Mouse (Mus musculus) heart, postnatal 25 days (tissue): Measurements from ENCODE around the gene Lrrn4. TPM values are rescaled to one million over a fixed set of nuclear protein-coding genes. Genes with fewer than 3 reads are reported as not detected.

ENCODE experiments used
- DNase-seq: peaks from one replicate; pipeline ENCODE4 v3.0.0; 2022; ENCODE audit warnings: low spot score
- intact Hi-C: fragments of 180-260 bp; cut with DNase I; formaldehyde crosslinking; loops from one replicate; pipeline ENCODE4 v1.15.1; 2025
- total RNA-seq, 2 experiments: library from RNA; stranded (reverse); gene quantifications; 2 replicates each; pipeline ENCODE4 v1.2.3; 2021

Gene Lrrn4
- 1 to 10 TPM; 5.5 to 8.2 TPM for total RNA-seq

- DNase-seq: no peak
- intact Hi-C loops: no loop called here
Observed at GRCm38 (mm10) chr2:132880844-132881645, at the start of gene Lrrn4. Lrrn4 (minus strand) TSS chr2:132880891.

DNA sequence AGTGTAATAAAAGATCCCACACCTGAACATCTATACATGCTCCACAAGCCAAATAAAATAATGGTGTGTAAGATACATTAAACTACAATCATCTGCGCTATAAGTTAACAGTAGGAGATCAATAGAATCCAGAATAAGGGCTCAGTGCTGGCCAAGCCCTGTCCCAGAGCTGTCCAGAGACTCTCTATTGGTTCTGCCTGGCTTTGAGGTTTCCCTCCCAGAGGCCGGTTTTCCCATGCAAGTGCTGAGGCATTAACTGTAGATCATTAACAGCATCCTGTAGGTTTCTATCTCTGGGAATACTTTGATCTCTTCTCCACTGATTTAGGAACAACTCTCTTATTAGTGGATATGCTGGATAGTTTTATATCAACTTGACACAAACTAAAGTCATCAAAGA is 48.3 kb upstream of the Lrrn4 start:
- DNase-seq: no peak
- intact Hi-C loops: no loop called here

DNA sequence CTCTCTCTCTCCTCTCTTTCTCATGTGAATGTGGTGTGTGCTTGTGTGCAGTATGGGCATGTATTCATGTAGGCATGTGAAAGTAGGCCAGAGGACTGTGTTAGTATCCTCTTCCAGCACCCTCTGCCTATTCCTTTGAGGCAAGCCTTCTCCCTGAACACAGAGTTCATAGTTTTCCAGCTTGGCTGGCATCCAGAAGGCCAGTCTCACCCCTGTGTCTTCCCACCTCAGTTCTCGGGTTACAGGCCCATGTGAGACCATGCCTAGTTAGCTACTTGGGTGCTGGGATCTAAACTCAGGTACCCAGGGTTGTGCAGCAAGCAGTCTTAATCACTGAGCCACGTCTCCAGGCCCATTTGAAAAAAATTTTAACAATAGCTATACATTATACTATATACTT is 47.2 kb upstream of the Lrrn4 start:
- DNase-seq: no peak

DNA sequence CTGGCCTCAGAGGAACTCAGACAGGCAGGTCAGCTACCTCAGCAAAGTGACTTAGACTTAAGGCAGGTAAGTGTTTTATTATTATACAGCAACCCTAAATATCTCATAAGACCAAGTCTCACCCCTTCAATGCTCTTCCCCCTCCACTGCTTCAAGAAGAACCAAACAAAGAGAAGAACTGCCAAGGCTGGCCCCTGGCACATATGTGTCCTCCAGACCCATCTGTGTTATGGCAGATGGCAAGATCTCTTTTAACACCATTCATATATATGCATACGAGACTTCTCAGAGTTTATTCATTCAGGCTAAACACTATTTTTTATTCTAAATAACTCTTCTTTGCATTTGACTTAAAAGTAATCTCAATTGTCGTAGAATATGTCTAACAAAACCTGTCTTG is 46.6 kb upstream of the Lrrn4 start:
- intact Hi-C loops: no loop called here

More for the DNA sequence above, 47.2 kb upstream of the Lrrn4 start:
- intact Hi-C loops: no loop called here

GRCm38 (mm10) chr2:132923290-132924085 is 42.8 kb upstream of the Lrrn4 start:
- intact Hi-C loops: no loop called here
- DNase-seq: no peak

More for the DNA sequence above, 46.6 kb upstream of the Lrrn4 start:
- no peak for DNase-seq

GRCm38 (mm10) chr2:132922076-132922873 is 41.6 kb upstream of the Lrrn4 start:
- DNase-seq: no peak
- intact Hi-C loops: no loop called here

DNA sequence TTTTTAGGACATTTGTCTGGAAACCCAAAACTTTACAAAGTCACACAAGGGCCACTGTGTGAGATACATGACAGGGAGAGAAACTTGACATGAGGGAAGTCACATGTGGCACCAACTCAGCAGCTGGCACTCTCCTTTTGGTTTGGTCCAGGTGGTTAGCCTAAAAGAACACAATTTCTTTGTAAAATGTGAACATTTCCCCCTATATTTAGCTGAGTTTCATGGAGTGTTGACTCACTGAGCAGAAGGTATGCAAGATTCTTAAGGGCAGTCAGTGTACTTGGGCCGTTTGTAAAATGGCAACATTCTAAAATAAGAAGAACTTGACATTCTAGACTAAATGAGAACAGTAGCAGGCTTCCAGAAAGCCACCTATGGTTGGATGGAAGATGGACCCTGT is 34.1 kb upstream of the Lrrn4 start:
- intact Hi-C loops: no loop called here
- no peak for DNase-seq

DNA sequence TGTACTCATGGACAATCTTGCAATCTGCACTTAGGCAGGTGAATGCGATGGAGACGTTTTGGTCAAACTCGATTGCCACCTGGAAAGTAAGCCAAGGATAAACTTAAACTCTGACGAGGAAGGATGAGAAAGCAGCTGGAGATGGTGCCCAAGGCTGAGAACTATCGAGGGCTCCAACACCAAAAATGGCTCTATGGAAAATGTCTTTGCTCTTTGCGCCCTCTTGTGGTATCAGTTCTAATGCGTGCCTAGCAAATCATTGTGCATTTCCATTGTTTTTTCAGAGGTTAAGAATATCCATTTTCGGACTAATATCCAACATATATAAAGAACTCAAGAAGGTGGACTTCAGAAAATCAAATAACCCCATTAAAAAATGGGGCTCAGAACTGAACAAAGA is 26.1 kb upstream of the Lrrn4 start:
- no peak for DNase-seq
- intact Hi-C loops: loop anchor here (10.0 kb wide), 1 partner anchor 202 kb away; no protein-coding TSS in a partner anchor

GRCm38 (mm10) chr2:132904961-132905360 is 24.3 kb upstream of the Lrrn4 start:
- intact Hi-C loops: loop anchor here (10.0 kb wide), 1 partner anchor 200 kb away; no protein-coding TSS in a partner anchor
- DNase-seq: no peak

DNA sequence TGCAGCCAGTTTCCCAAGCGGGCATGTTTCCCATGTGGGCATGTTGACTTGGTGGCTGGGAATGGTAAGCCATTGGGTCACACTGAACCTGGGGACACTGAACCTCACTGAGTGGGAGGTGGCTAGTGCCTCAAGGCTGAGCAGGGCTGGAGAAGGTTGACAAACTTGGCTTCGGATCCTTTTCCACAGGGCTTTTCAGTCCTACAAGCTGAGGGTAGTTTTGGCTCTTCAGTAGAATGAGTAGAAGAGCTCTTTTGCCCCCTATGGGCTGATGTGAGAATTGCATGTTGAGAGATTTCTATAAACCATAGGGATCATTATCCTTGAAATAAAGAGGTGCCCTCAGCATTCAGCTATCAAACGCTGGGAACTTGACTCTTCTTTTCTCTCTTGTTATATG is 22.8 kb upstream of the Lrrn4 start:
- DNase-seq: no peak
- intact Hi-C loops: loop anchor here (1.0 to 10.0 kb wide), 3 partner anchors 57 to 387 kb away; partner anchors contain the start of gene Crls1

GRCm38 (mm10) chr2:132902056-132902455 is 21.4 kb upstream of the Lrrn4 start:
- DNase-seq: no peak
- intact Hi-C loops: loop anchor here (2.0 to 10.0 kb wide), 2 partner anchors 197 to 385 kb away; no protein-coding TSS in a partner anchor

GRCm38 (mm10) chr2:132901636-132902035 is 20.9 kb upstream of the Lrrn4 start:
- intact Hi-C loops: loop anchor here (2.0 to 10.0 kb wide), 2 partner anchors 197 to 385 kb away; no protein-coding TSS in a partner anchor
- DNase-seq: no peak

GRCm38 (mm10) chr2:132900596-132900995 is 19.9 kb upstream of the Lrrn4 start:
- no peak for DNase-seq
- intact Hi-C loops: loop anchor here (10.0 kb wide), 1 partner anchor 196 kb away; no protein-coding TSS in a partner anchor

- no peak for DNase-seq
- intact Hi-C loops: no loop called here
Observed at GRCm38 (mm10) chr2:132898211-132898610, 17.5 kb upstream of the Lrrn4 start.

- intact Hi-C loops: no loop called here
Observed at GRCm38 (mm10) chr2:132893826-132894225, 13.1 kb upstream of the Lrrn4 start.

DNA sequence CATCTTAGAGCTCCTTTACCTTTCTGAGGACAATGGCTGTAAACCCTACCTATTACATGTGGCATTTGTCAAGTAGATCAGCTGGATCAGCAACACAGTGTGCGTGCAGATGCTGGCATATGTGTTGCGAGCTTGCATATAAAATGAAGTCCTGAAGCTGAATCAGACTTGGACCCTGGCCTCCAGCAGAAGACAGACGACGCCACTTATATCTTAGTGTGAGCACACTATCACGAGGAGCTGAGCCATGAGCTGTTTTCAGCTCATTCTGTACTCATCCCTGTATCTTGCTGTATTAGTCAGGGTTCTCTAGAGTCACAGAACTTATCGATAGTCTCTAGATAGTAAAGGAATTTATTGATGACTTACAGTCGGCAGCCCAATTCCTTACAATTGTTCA is 4.6 kb upstream of the Lrrn4 start:
- intact Hi-C loops: no loop called here
- no peak for DNase-seq

More at GRCm38 (mm10) chr2:132893826-132894225, 13.1 kb upstream of the Lrrn4 start:
- no peak for DNase-seq

- intact Hi-C loops: no loop called here
- no peak for DNase-seq
Observed at GRCm38 (mm10) chr2:132884303-132884967, 3.7 kb upstream of the Lrrn4 start.

DNA sequence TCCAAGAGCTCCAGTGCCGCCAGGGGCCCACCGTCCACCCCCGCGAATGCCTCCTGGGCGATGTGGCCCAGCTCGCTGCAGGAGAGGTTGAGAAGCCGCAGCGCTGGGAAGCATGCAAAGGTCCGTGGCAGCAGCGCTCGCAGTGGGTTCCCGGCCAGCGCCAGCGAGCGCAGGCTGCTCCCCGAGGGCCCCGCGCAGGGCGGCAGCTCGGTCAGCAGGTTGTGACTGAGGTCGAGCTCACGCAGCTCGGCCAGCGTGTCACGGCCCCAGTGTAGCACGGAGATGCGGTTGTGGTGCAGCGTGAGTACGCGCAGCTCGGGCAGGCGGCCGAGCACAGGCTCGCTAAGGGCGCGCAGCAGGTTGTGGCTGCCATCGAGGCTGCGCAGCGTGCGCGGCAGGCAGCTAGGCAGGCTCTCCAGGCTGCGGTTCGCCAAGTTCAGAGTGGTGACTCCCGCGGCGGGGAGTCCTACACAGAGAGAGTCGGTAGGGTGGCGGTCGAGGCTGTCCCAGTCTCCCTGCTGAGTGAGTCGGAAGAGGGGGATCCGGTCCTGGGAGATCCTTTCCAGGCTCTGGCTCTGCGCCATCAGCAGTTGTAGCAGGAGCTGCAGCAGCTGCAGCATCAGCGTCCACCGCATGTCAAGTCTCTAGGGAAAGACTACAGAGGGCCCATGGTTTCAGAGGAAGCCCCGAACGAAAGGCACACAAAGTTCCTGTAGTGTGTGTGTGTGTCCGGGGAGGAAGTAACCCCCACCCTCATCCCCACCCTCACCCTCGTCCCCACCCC is 1.2 kb downstream of the Lrrn4 start:
- intact Hi-C loops: no loop called here
- no peak for DNase-seq

DNA sequence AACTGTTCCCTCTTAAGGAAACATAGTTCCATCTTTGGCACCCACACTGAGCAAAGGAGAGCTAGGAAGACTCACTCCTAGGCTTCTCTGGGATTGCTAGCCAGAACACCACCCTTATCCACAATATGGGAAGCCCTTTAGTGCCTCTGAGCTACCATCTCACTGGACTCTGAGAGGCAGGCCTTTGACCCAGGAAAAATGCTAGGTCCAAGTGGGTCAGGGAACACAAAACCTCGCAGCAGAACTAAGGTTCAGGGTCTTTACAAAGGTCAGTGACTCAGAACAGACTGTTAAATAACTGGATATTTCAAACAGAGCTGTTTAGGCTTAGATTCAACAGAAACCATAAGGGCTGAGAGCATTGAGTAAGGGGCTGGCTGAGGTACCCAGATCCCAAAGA is 3.7 kb downstream of the Lrrn4 start:
- no peak for DNase-seq
- intact Hi-C loops: no loop called here
